ENCODE assay signal across 1 mouse cellular context in the genomic region with DNA sequence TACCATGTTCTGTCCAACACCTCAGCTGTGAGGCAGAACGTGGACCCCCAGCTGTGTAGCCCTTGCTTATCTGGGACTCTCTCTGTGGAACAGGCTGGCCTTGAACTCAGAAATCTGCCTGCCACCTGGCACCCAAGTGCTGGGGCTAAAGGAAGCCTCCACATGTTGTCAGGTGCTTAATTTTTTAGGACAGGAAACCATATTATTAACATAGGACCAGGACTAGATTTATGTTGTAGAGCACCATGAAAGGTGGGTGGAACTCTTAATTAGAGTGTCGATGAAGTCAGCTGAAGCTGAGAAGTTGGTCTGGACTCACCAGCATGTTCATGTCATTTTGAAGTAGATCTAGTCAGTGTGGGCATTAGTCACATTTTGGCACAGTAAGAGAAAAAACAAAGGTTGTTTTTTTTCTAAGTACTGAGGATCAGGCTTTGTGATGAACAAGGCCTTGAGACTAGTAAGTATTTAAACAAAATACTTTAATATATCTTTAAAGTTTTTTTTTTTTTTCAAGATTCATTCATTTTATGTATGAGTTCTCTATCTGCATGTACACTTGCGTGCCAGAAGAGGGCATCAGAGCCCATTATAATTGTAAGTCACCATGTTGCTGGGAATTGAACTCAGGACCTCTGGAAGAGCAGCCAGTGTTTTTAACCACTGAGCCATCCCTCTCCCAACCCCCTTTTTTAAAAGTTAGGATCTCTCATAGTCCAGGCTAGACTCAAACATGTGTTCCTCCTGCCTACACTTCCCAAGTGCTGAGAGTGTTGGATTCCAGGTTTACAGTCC.
TF ChIP-seq lines count a peak whose summit lies in the region.

No protein-coding gene starts in this region.

TF ChIP-seq in ES-E14, 5 proteins besides CTCF, POLR2A, EP300 and RAD21:
- TF ChIP-seq HCFC1 (IDR thresholded peaks at IDR 0.05; ENCODE audit: borderline replicate concordance, insufficient read depth, low read length) (no peak), ZNF384 (IDR thresholded peaks at IDR 0.05; ENCODE audit: low read depth, low read length) (0 out of 2 replicates have a peak, but pooled peaks have one; percentile 17), ZC3H11A (IDR thresholded peaks at IDR 0.05; ENCODE audit: borderline replicate concordance, low read depth, low read length) (no peak), MAFK (IDR thresholded peaks at IDR 0.05; ENCODE audit: insufficient read depth, low read depth, low read length) (no peak), CHD2 (IDR thresholded peaks at IDR 0.05; ENCODE audit: low read depth, low read length) (no peak)
